Mouse (Mus musculus) CH12.LX (cell line): ENCODE measurements at regions not wholly inside any gene's neighbourhood (a gene's known extent, or its start where the extent isn't known, plus 50 kb on each side); places are given as distances from the start of the nearest gene placed in this dataset.

ENCODE experiments used
- DNase-seq: peaks from one replicate; pipeline ENCODE4 v3.0.0-alpha.2; 2013; ENCODE audit errors: extremely low read depth
- H3K27ac ChIP-seq: 2 replicates; pipeline ENCODE4 v1.5.1; 2012; ENCODE audit warnings: low read depth, mild to moderate bottlenecking, control low read depth, moderate library complexity; ENCODE audit not compliant: insufficient read depth
- H3K27me3 ChIP-seq: replicated peaks from 2 replicates; pipeline ENCODE3; 2012; ENCODE audit warnings: inconsistent platforms
- H3K36me3 ChIP-seq, 2 experiments: replicated peaks in 1 of 2; 2 replicates each; pipeline versions ENCODE3 to v1.6.1; 2012; ENCODE audit warnings: inconsistent platforms in 1 of 2, low read length in 1 of 2, mild to moderate bottlenecking in 1 of 2, mixed read lengths in 1 of 2, moderate library complexity in 1 of 2; ENCODE audit not compliant: control insufficient read depth in 1 of 2, insufficient read depth in 1 of 2
- H3K4me1 ChIP-seq, 2 experiments: 2 replicates each; pipeline ENCODE4 v1.6.1; 2012; ENCODE audit warnings: inconsistent platforms in 1 of 2, moderate library complexity in 1 of 2; ENCODE audit not compliant: insufficient read depth in 2 of 2, control insufficient read depth in 1 of 2
- H3K4me2 ChIP-seq: 2 replicates; pipeline ENCODE4 v1.6.1; 2012; ENCODE audit warnings: low read depth, mild to moderate bottlenecking, control low read depth; ENCODE audit not compliant: poor library complexity, insufficient read depth, severe bottlenecking
- H3K4me3 ChIP-seq, 3 experiments: fragments of 150-350 bp in 1 of 3; sonication (generic) in 1 of 3; replicated peaks in 1 of 3; 2 replicates each; pipeline versions ENCODE3 to v1.5.1; 2011 to 2012; ENCODE audit warnings: low read depth in 2 of 3, low read length in 2 of 3, mild to moderate bottlenecking in 2 of 3, moderate library complexity in 2 of 3, control low read depth in 1 of 3, improper control_type of control experiment in 1 of 3, inconsistent platforms in 1 of 3, mixed read lengths in 1 of 3; ENCODE audit not compliant: poor library complexity in 1 of 3
- H3K79me2 ChIP-seq: replicated peaks from 2 replicates; pipeline ENCODE4 v1.6.1; 2012; ENCODE audit warnings: mild to moderate bottlenecking, moderate library complexity; ENCODE audit not compliant: control insufficient read depth, poor library complexity, insufficient read depth, severe bottlenecking; ENCODE audit errors: extremely low read depth
- H3K9ac ChIP-seq: 2 replicates; pipeline ENCODE4 v1.6.1; 2012; ENCODE audit warnings: low read depth, mild to moderate bottlenecking, control low read depth, moderate library complexity; ENCODE audit not compliant: insufficient read depth
- H3K9me3 ChIP-seq: replicated peaks from 2 replicates; pipeline ENCODE3; 2012; ENCODE audit warnings: low read length, inconsistent platforms, mixed read lengths
- E2F4 ChIP-seq: IDR thresholded peaks from 2 replicates; pipeline ENCODE4 v1.6.1; 2011; ENCODE audit warnings: low read depth, low read length, improper control_type of control experiment; ENCODE audit not compliant: insufficient replicate concordance
- EP300 ChIP-seq: IDR thresholded peaks from 2 replicates; pipeline ENCODE4 v1.6.1; 2011; ENCODE audit warnings: low read length, improper control_type of control experiment
- ETS1 ChIP-seq: conservative IDR thresholded peaks from 2 replicates; pipeline ENCODE4 v1.6.1; 2012; ENCODE audit warnings: low read depth, mild to moderate bottlenecking, inconsistent platforms, low read length, improper control_type of control experiment, moderate library complexity
- HCFC1 ChIP-seq: IDR thresholded peaks from 2 replicates; pipeline ENCODE4 v1.6.1; 2012; ENCODE audit warnings: low read depth, mild to moderate bottlenecking, inconsistent platforms, low read length, improper control_type of control experiment
- JUN ChIP-seq: IDR thresholded peaks from 2 replicates; pipeline ENCODE4 v1.6.1; 2011; ENCODE audit warnings: low read depth, mild to moderate bottlenecking, low read length, improper control_type of control experiment, moderate library complexity; ENCODE audit not compliant: insufficient read depth
- JUND ChIP-seq: conservative IDR thresholded peaks from 2 replicates; pipeline ENCODE4 v1.6.1; 2011; ENCODE audit warnings: low read depth, low read length, improper control_type of control experiment
- MAX ChIP-seq: IDR thresholded peaks from 2 replicates; pipeline ENCODE4 v1.6.1; 2011; ENCODE audit warnings: low read length, improper control_type of control experiment
- MAZ ChIP-seq: IDR thresholded peaks from 2 replicates; pipeline ENCODE4 v1.6.1; 2012; ENCODE audit warnings: low read depth, mild to moderate bottlenecking, inconsistent platforms, low read length, improper control_type of control experiment, moderate library complexity
- MXI1 ChIP-seq: IDR thresholded peaks from 2 replicates; pipeline ENCODE4 v1.6.1; 2011; ENCODE audit warnings: mild to moderate bottlenecking, low read depth, low read length, improper control_type of control experiment
- MYC ChIP-seq: IDR thresholded peaks from 2 replicates; pipeline ENCODE4 v1.6.1; 2011; ENCODE audit warnings: low read depth, mild to moderate bottlenecking, improper control_type of control experiment, low read length
- NELFE ChIP-seq: IDR thresholded peaks from 2 replicates; pipeline ENCODE4 v1.6.1; 2011; ENCODE audit warnings: low read depth, low read length, improper control_type of control experiment
- NRF1 ChIP-seq: IDR thresholded peaks from 2 replicates; pipeline ENCODE4 v1.6.1; 2014; ENCODE audit warnings: low read depth, mild to moderate bottlenecking, inconsistent platforms, low read length, improper control_type of control experiment, moderate library complexity
- RAD21 ChIP-seq: IDR thresholded peaks from 2 replicates; pipeline ENCODE4 v1.6.1; 2011; ENCODE audit warnings: low read depth, mild to moderate bottlenecking, low read length, improper control_type of control experiment, moderate library complexity
- SMC3 ChIP-seq: IDR thresholded peaks from 2 replicates; pipeline ENCODE4 v1.6.1; 2011; ENCODE audit warnings: low read depth, low read length, improper control_type of control experiment
- TBP ChIP-seq: conservative IDR thresholded peaks from 2 replicates; pipeline ENCODE4 v1.6.1; 2011; ENCODE audit warnings: low read depth, low read length, improper control_type of control experiment
- TCF12 ChIP-seq: IDR thresholded peaks from 2 replicates; pipeline ENCODE4 v1.6.1; 2014; ENCODE audit warnings: low read depth, mild to moderate bottlenecking, inconsistent platforms, low read length, improper control_type of control experiment
- UBTF ChIP-seq: IDR thresholded peaks from 2 replicates; pipeline ENCODE4 v1.6.1; 2012; ENCODE audit warnings: low read depth, mild to moderate bottlenecking, inconsistent platforms, low read length, improper control_type of control experiment, moderate library complexity
- ZC3H11A ChIP-seq: IDR thresholded peaks from 2 replicates; pipeline ENCODE4 v1.6.1; 2012; ENCODE audit warnings: low read depth, mild to moderate bottlenecking, inconsistent platforms, low read length, improper control_type of control experiment
- ZMIZ1 ChIP-seq: IDR thresholded peaks from 2 replicates; pipeline ENCODE4 v1.6.1; 2012; ENCODE audit warnings: low read depth, mild to moderate bottlenecking, inconsistent platforms, low read length, improper control_type of control experiment
- ZNF384 ChIP-seq: IDR thresholded peaks from 2 replicates; pipeline ENCODE4 v1.6.1; 2012; ENCODE audit warnings: low read depth, low read length, improper control_type of control experiment, inconsistent platforms
- dilution Hi-C: fragments of 300-500 bp; cut with MboI; formaldehyde crosslinking; loops from 2 replicates; pipeline ENCODE4 v1.14.3; 2020; ENCODE audit warnings: low sequenced_read_pairs; ENCODE audit not compliant: extremely low pct_unique_long_range_greater_than_20kb, extremely low pct_ligation_motif_present
- in situ Hi-C: fragments of 300-500 bp; cut with MboI; formaldehyde crosslinking; loops from 3 replicates; pipeline ENCODE4 v1.14.3; 2019; ENCODE audit warnings: low sequenced_read_pairs, low pct_ligation_motif_present, low pct_unique_long_range_greater_than_20kb, mixed read lengths

DNA sequence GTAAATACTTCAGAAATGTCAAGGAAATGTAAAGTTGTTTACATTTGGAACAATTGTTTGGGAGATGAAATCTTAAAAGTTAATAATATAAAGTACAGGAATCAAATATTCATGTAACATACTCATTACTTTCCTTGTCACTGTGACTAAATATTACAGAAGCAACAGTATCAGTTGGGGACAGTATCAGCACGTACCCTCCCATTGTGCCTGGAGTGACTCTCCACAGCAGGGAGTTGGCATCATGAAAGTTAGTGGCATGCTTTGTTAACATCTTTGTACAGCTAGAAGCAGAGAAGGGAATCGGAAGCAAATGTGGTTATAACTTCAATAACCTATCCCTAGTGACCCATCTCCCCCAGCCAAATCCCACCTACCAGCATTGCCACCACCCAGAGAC is 366.8 kb upstream of the Cd180 start:
- no peak overlapping the region for H3K27ac ChIP-seq
- H3K9me3 ChIP-seq = no peaks in the 10 kb centered on the region
- no peaks in the 10 kb centered on the region for H3K27me3 ChIP-seq
- H3K4me1 ChIP-seq = peaks cover 0 to 4% of the 10 kb centered on the region in 2 experiments; a peak in 2 of 4 replicates
- H3K79me2 ChIP-seq = no peaks in the 10 kb centered on the region
- H3K4me2 ChIP-seq = no peak overlapping the region
- dilution Hi-C loops = no loop called here
- no peaks in the 10 kb centered on the region for H3K36me3 ChIP-seq
- no peak overlapping the region for H3K9ac ChIP-seq
- H3K4me3 ChIP-seq = no peak overlapping the region
- TF ChIP-seq ZC3H11A = no peak
- no peak for TF ChIP-seq HCFC1
- TF ChIP-seq RAD21 = no peak
- TF ChIP-seq EP300 = no peak
- no peak for TF ChIP-seq MXI1
- no peak for TF ChIP-seq MAX
- TF ChIP-seq MAZ = no peak
- no peak for TF ChIP-seq E2F4
- no peak for TF ChIP-seq SMC3
- TF ChIP-seq, all 38 proteins: peak for 0
- DNase-seq = no peak
- in situ Hi-C loops = no loop called here

DNA sequence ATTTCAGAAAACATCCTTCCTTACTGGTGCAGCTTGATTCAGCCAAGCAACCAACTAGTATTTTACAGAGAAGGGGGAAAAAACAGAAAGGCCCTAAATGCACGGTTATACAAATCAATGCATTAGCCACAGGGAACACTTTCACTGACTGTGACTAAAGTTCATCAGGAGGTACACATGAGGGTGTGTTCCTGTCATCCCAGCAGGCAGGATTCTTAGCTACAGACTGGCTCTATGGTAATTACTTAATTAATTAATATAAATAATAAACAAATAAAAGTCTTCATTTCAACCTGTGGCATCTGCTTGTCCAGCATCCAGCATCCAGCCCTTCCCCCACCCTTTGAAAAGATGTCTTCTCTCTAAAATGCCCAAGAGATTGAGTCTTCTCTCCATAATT is 359.7 kb upstream of the Cd180 start:
- no peak overlapping the region for H3K4me2 ChIP-seq
- dilution Hi-C loops = no loop called here
- no peaks in the 10 kb centered on the region for H3K79me2 ChIP-seq
- no peak overlapping the region for H3K27ac ChIP-seq
- no peaks in the 10 kb centered on the region for H3K36me3 ChIP-seq
- no peak overlapping the region for H3K4me3 ChIP-seq
- peaks cover 0 to 2% of the 10 kb centered on the region in 2 experiments; a peak in 1 of 4 replicates for H3K4me1 ChIP-seq
- no peak for DNase-seq
- in situ Hi-C loops = no loop called here
- TF ChIP-seq NRF1 = no peak
- TF ChIP-seq JUND = no peak
- no peak for TF ChIP-seq ZMIZ1
- TF ChIP-seq MAZ = no peak
- no peak for TF ChIP-seq ZNF384
- TF ChIP-seq MXI1 = no peak
- no peak for TF ChIP-seq TCF12
- no peak for TF ChIP-seq MYC
- no peak for TF ChIP-seq TBP
- no peak for TF ChIP-seq NELFE
- no peak for TF ChIP-seq UBTF
- TF ChIP-seq MAX = no peak
- TF ChIP-seq EP300 = no peak
- TF ChIP-seq JUN = no peak
- no peak for TF ChIP-seq ETS1
- H3K27me3 ChIP-seq = no peaks in the 10 kb centered on the region
- H3K9ac ChIP-seq = no peak overlapping the region
- H3K9me3 ChIP-seq = no peaks in the 10 kb centered on the region
